ENCODE assay signal across 9 mouse cellular contexts in the genomic region with DNA sequence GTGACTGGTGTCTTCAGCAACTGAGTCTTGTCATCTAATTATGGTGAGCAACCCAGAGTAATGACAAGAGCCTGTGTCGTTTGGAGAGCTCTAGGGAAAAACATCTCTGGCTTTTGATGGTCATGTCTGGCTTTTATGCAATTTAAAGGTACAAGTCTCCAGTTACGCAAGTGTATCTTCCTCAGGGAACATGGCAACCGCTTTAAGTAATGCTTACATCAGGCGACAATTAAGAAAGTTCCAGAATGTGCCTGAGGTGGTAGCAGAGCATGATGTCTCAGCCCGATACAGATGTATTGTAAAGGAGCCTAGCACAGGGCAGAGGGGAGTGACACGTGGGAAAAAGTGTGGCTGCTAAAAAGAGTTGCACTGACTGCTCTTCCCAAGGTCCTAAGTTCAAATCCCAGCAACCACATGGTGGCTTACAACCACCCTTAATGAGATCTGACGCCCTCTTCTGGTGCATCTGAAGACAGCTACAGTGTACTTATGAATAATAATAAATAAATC. TPM values are rescaled to one million over a fixed set of nuclear protein-coding genes. Genes with fewer than 3 reads are reported as not detected.
DNase-seq lines count a peak whose midpoint lies in the region; ATAC-seq and TF ChIP-seq lines count a peak whose summit lies in the region.
"Had no signal": no experiment of that assay in that cellular context is flagged by ENCODE, and none has a peak within 500 bp of the region (broad histone marks: within the 10 kb centered on the region; RNA-seq: fewer than 3 reads in every experiment).

No protein-coding gene starts in this region.

- H3K4me3 ChIP-seq in heart, embryonic 11.5 days (ENCODE audit: low read depth, low read length) = peak overlapping the region; percentile 85; the same call in 1 of the 2 replicates
- no peak overlapping the region for H3K4me3 ChIP-seq in ES-Bruce4 (ENCODE audit: low read depth, low read length)
- peak overlapping the region; percentile 73 for H3K4me3 ChIP-seq in liver, embryonic 16.5 days (ENCODE audit: low read depth, low read length)

- DNase-seq in heart, postnatal 4 days = no peak
- peak; percentile 85 for DNase-seq in gonadal fat pad, adult 2 months (ENCODE audit: low read depth)
- no peak for DNase-seq in layer of hippocampus, adult 9-11 months
- no peak for DNase-seq in thymus, postnatal 36 days

- WGBS in heart, embryonic 11.5 days (ENCODE audit: insufficient replicate concordance) = 68% methylated on average over 7 of the region's 7 CpGs
- WGBS in liver, embryonic 16.5 days (ENCODE audit: insufficient replicate concordance) = 67% methylated on average over 7 of the region's 7 CpGs

- peaks cover 15% of the 10 kb centered on the region for H3K36me3 ChIP-seq in heart, embryonic 11.5 days (ENCODE audit: control insufficient read depth, insufficient read depth, low read length)
- peaks cover 17% of the 10 kb centered on the region for H3K36me3 ChIP-seq in ES-Bruce4 (ENCODE audit: control insufficient read depth, insufficient read depth, low read length, poor library complexity, severe bottlenecking)
- peaks cover 12% of the 10 kb centered on the region for H3K36me3 ChIP-seq in liver, embryonic 16.5 days (ENCODE audit: control insufficient read depth, insufficient read depth)

- peak overlapping the region; percentile 94; the same call in 1 of the 2 replicates for H3K9ac ChIP-seq in heart, embryonic 11.5 days (ENCODE audit: low read depth, low read length)
- H3K9ac ChIP-seq in ES-Bruce4 (ENCODE audit: low read depth, poor library complexity, severe bottlenecking) = peak overlapping the region; percentile 60; the same call in 1 of the 2 replicates
- H3K9ac ChIP-seq in liver, embryonic 16.5 days (ENCODE audit: low read depth, low read length) = no peak overlapping the region

- H3K4me2 ChIP-seq in heart, embryonic 11.5 days = peak overlapping the region; percentile 91
- peak overlapping the region; percentile 87 for H3K4me2 ChIP-seq in liver, embryonic 16.5 days (ENCODE audit: low read depth, low read length)

- no peak for TF ChIP-seq POLR2A in ES-Bruce4 (IDR thresholded peaks at IDR 0.05; ENCODE audit: insufficient read depth, low read length)

- H3K27me3 ChIP-seq in heart, embryonic 11.5 days (ENCODE audit: control insufficient read depth, insufficient read depth, low read length) = no peaks in the 10 kb centered on the region
- H3K27me3 ChIP-seq in ES-Bruce4 (ENCODE audit: control insufficient read depth, insufficient read depth, low read length, poor library complexity, severe bottlenecking) = no peaks in the 10 kb centered on the region
- no peaks in the 10 kb centered on the region for H3K27me3 ChIP-seq in liver, embryonic 16.5 days (ENCODE audit: control insufficient read depth, insufficient read depth, low read depth, low read length)

- ATAC-seq in heart, embryonic 11.5 days (replicated peaks; ENCODE audit: insufficient number of reproducible peaks, low FRiP score, low TSS enrichment) = no peak
- ATAC-seq in liver, embryonic 16.5 days (ENCODE audit: low read depth) = no peak
- ATAC-seq in activated CD4-positive, CD25-positive, alpha-beta regulatory T cell, adult 4 months = no peak

- peaks cover 4% of the 10 kb centered on the region for H3K4me1 ChIP-seq in heart, embryonic 11.5 days (ENCODE audit: control insufficient read depth, insufficient read depth, low read length)
- peaks cover 3% of the 10 kb centered on the region for H3K4me1 ChIP-seq in ES-Bruce4 (ENCODE audit: control insufficient read depth, insufficient read depth, low read length)
- peaks cover 15% of the 10 kb centered on the region for H3K4me1 ChIP-seq in liver, embryonic 16.5 days (ENCODE audit: control insufficient read depth, low read depth, low read length)

- TF ChIP-seq EP300 in ES-Bruce4 (IDR thresholded peaks at IDR 0.05; ENCODE audit: insufficient read depth, low read depth, low read length) = no peak

- no peak for TF ChIP-seq CTCF in ES-Bruce4 (IDR thresholded peaks at IDR 0.05; ENCODE audit: low read depth, low read length)

- no peaks in the 10 kb centered on the region for H3K9me3 ChIP-seq in heart, embryonic 11.5 days (replicated peaks; ENCODE audit: control insufficient read depth, low read length)
- no peaks in the 10 kb centered on the region for H3K9me3 ChIP-seq in ES-Bruce4 (replicated peaks; ENCODE audit: control insufficient read depth, insufficient read depth, low read length, poor library complexity, severe bottlenecking)
- no peaks in the 10 kb centered on the region for H3K9me3 ChIP-seq in liver, embryonic 16.5 days (replicated peaks; ENCODE audit: control insufficient read depth, low read length)
- H3K9me3 ChIP-seq: G1E had no signal

- H3K27ac ChIP-seq in heart, embryonic 11.5 days (ENCODE audit: low read depth, low read length) = no peak overlapping the region
- H3K27ac ChIP-seq in ES-Bruce4 (ENCODE audit: insufficient read depth, low read length) = no peak overlapping the region
- H3K27ac ChIP-seq in liver, embryonic 16.5 days (ENCODE audit: low read length) = no peak overlapping the region

RNA-seq across cellular contexts. Expression of gene Clpp, which starts 1.1 kb away (rescaled TPM):
- polyA plus RNA-seq in heart, embryonic 11.5 days (2014; fragmentation: Nextera tagmentation; extraction: Ambion mirVana) = 124 and 130 TPM in 2 replicates
- 10 to 100 TPM; 55.1 to 60.7 TPM for total RNA-seq in heart, postnatal 4 days (2021)
- 47.7 and 59.9 TPM in 2 replicates for polyA plus RNA-seq in ES-Bruce4 (2011; ENCODE audit: insufficient read depth, insufficient read length, low read depth, missing spikeins)
- 171 and 183 TPM in 2 replicates for polyA plus RNA-seq in gonadal fat pad, adult 2 months (2012; rRNA removed)
- 62.4 and 62.7 TPM in 2 replicates for polyA plus RNA-seq in liver, embryonic 16.5 days (2015; fragmentation: Nextera tagmentation; extraction: Ambion mirVana)
- polyA plus RNA-seq in activated CD4-positive, CD25-positive, alpha-beta regulatory T cell, adult 4 months (2017; shearing (Covaris generic)) = 10 to 100 TPM; 79.3 to 85.4 TPM

RNA-seq across cellular contexts. Expression of gene Acer1, which starts 7.0 kb away (rescaled TPM):
- not detected in 2 replicates for polyA plus RNA-seq in heart, embryonic 11.5 days (2014; fragmentation: Nextera tagmentation; extraction: Ambion mirVana)
- total RNA-seq in heart, postnatal 4 days (2021) = not detected
- 0.37 and 0.49 TPM in 2 replicates for polyA plus RNA-seq in ES-Bruce4 (2011; ENCODE audit: insufficient read depth, insufficient read length, low read depth, missing spikeins)
- not detected in 2 replicates for polyA plus RNA-seq in gonadal fat pad, adult 2 months (2012; rRNA removed)
- polyA plus RNA-seq in liver, embryonic 16.5 days (2015; fragmentation: Nextera tagmentation; extraction: Ambion mirVana) = not detected in 2 replicates
- polyA plus RNA-seq in activated CD4-positive, CD25-positive, alpha-beta regulatory T cell, adult 4 months (2017; shearing (Covaris generic)) = not detected
- total RNA-seq: G1E had no signal
- polyA plus RNA-seq: G1E had no signal

RNA-seq across cellular contexts. Expression of gene Alkbh7, which starts 8.2 kb away (rescaled TPM):
- 49.4 and 50.8 TPM in 2 replicates for polyA plus RNA-seq in heart, embryonic 11.5 days (2014; fragmentation: Nextera tagmentation; extraction: Ambion mirVana)
- 10 to 100 TPM; 42.3 to 49.3 TPM for total RNA-seq in heart, postnatal 4 days (2021)
- 16.0 and 21.3 TPM in 2 replicates for polyA plus RNA-seq in ES-Bruce4 (2011; ENCODE audit: insufficient read depth, insufficient read length, low read depth, missing spikeins)
- 32.3 and 38.3 TPM in 2 replicates for polyA plus RNA-seq in gonadal fat pad, adult 2 months (2012; rRNA removed)
- 15.9 and 19.6 TPM in 2 replicates for polyA plus RNA-seq in liver, embryonic 16.5 days (2015; fragmentation: Nextera tagmentation; extraction: Ambion mirVana)
- 10 to 100 TPM; 22.6 to 26.9 TPM for polyA plus RNA-seq in activated CD4-positive, CD25-positive, alpha-beta regulatory T cell, adult 4 months (2017; shearing (Covaris generic))

RNA-seq across cellular contexts. Expression of gene Pspn, which starts 10.8 kb away (rescaled TPM):
- 0.50 and 0.72 TPM in 2 replicates for polyA plus RNA-seq in heart, embryonic 11.5 days (2014; fragmentation: Nextera tagmentation; extraction: Ambion mirVana)
- total RNA-seq in heart, postnatal 4 days (2021) = not detected
- not detected in 2 replicates for polyA plus RNA-seq in ES-Bruce4 (2011; ENCODE audit: insufficient read depth, insufficient read length, low read depth, missing spikeins)
- polyA plus RNA-seq in gonadal fat pad, adult 2 months (2012; rRNA removed) = not detected in 2 replicates
- polyA plus RNA-seq in liver, embryonic 16.5 days (2015; fragmentation: Nextera tagmentation; extraction: Ambion mirVana) = not detected in 2 replicates
- polyA plus RNA-seq in activated CD4-positive, CD25-positive, alpha-beta regulatory T cell, adult 4 months (2017; shearing (Covaris generic)) = not detected
- total RNA-seq: G1E had no signal
- polyA plus RNA-seq: G1E had no signal

RNA-seq across cellular contexts. Expression of gene Gtf2f1, which starts 22.1 kb away (rescaled TPM):
- polyA plus RNA-seq in heart, embryonic 11.5 days (2014; fragmentation: Nextera tagmentation; extraction: Ambion mirVana) = 40.0 and 41.3 TPM in 2 replicates
- 10 to 100 TPM; 36.0 to 36.9 TPM for total RNA-seq in heart, postnatal 4 days (2021)
- polyA plus RNA-seq in ES-Bruce4 (2011; ENCODE audit: insufficient read depth, insufficient read length, low read depth, missing spikeins) = 70.2 and 74.1 TPM in 2 replicates
- 32.5 and 37.8 TPM in 2 replicates for polyA plus RNA-seq in gonadal fat pad, adult 2 months (2012; rRNA removed)
- polyA plus RNA-seq in liver, embryonic 16.5 days (2015; fragmentation: Nextera tagmentation; extraction: Ambion mirVana) = 45.4 and 47.0 TPM in 2 replicates
- 10 to 100 TPM; 63.3 to 89.3 TPM for polyA plus RNA-seq in activated CD4-positive, CD25-positive, alpha-beta regulatory T cell, adult 4 months (2017; shearing (Covaris generic))
